Mouse (Mus musculus) central nervous system, embryonic 14 days (tissue): Measurements from ENCODE around the gene Atp1a4. TPM values are rescaled to one million over a fixed set of nuclear protein-coding genes. Genes with fewer than 3 reads are reported as not detected.

Source experiments
- polyA plus RNA-seq: library from polyadenylated mRNA; depleted of rRNA; stranded (reverse); fragments of >200 nt; gene quantifications from 2 replicates; pipeline ENCODE4 v1.2.3, GENCODE M21; 2012; rRNA removed

Atp1a4 gene
- 0.05 and 0.09 TPM in 2 replicates for polyA plus RNA-seq

GRCm38 (mm10) chr1:172258314-172258713 lies at the start of gene Atp1a4:
Atp1a4 (minus strand) TSS chr1:172258414.

GRCm38 (mm10) chr1:172297611-172298537 lies 39.7 kb upstream of the Atp1a4 start, which contains the start of gene Atp1a2:
Atp1a2 (minus strand) TSS chr1:172298064.

GRCm38 (mm10) chr1:172261477-172262078 lies 3.4 kb upstream of the Atp1a4 start, which contains the start of gene Igsf8:
Igsf8 (plus strand) TSS chr1:172261641.

GRCm38 (mm10) chr1:172219451-172220406 lies 38.5 kb downstream of the Atp1a4 start, which contains the start of gene Casq1:
Casq1 (minus strand) TSS chr1:172219868.

GRCm38 (mm10) chr1:172206141-172206917 lies 51.9 kb downstream of the Atp1a4 start, which contains the start of gene Pea15a:
Pea15a (minus strand) TSS chr1:172206804.

Other genes starting within 250 kb of the Atp1a4 start
- gene Vangl2, start 230.0 kb downstream of the Atp1a4 start, polyA plus RNA-seq, result 72.0 and 73.5 TPM in 2 replicates
- gene Nhlh1, start 200.8 kb downstream of the Atp1a4 start, polyA plus RNA-seq, result 18.0 and 23.1 TPM in 2 replicates
- 140 and 160 TPM in 2 replicates for gene Copa, start 175.9 kb downstream of the Atp1a4 start, polyA plus RNA-seq
- 130 and 138 TPM in 2 replicates for gene Ncstn, start 175.6 kb downstream of the Atp1a4 start, polyA plus RNA-seq
- gene Pex19, start 131.7 kb downstream of the Atp1a4 start, polyA plus RNA-seq, result 97.5 and 107 TPM in 2 replicates
- gene Dcaf8, start 110.3 kb downstream of the Atp1a4 start, polyA plus RNA-seq, result 87.9 and 89.8 TPM in 2 replicates
- 285 and 347 TPM in 2 replicates for gene Pea15a, start 51.6 kb downstream of the Atp1a4 start, polyA plus RNA-seq
- gene Casq1, start 38.5 kb downstream of the Atp1a4 start, polyA plus RNA-seq, result 4.5 and 6.8 TPM in 2 replicates
- 120 and 170 TPM in 2 replicates for gene Igsf8, start 3.2 kb upstream of the Atp1a4 start, polyA plus RNA-seq
- 62.6 and 63.5 TPM in 2 replicates for gene Atp1a2, start 39.6 kb upstream of the Atp1a4 start, polyA plus RNA-seq
- gene Kcnj9, start 70.9 kb upstream of the Atp1a4 start, polyA plus RNA-seq, result 5.3 and 6.3 TPM in 2 replicates
- 3.7 and 4.3 TPM in 2 replicates for gene Kcnj10, start 82.8 kb upstream of the Atp1a4 start, polyA plus RNA-seq
- 7.9 and 8.1 TPM in 2 replicates for gene Pigm, start 118.1 kb upstream of the Atp1a4 start, polyA plus RNA-seq
- 0.28 and 0.30 TPM in 2 replicates for gene Slamf9, start 216.9 kb upstream of the Atp1a4 start, polyA plus RNA-seq
- 120 and 129 TPM in 2 replicates for gene Igsf9, start 223.4 kb upstream of the Atp1a4 start, polyA plus RNA-seq
- gene Tagln2, start 241.6 kb upstream of the Atp1a4 start, polyA plus RNA-seq, result 48.1 and 64.7 TPM in 2 replicates